Mouse (Mus musculus): ENCODE measurements around the gene Ttc16.

Gene Ttc16

GRCm38 (mm10) chr2:32720053-32720452 is 55.4 kb downstream of the Ttc16 start:
- no peak for DNase-seq (ENCODE audit: extremely low read depth, low read depth)

- DNase-seq (ENCODE audit: extremely low read depth, low read depth), result no peak
Observed at GRCm38 (mm10) chr2:32718761-32719160, 56.7 kb downstream of the Ttc16 start.

DNA sequence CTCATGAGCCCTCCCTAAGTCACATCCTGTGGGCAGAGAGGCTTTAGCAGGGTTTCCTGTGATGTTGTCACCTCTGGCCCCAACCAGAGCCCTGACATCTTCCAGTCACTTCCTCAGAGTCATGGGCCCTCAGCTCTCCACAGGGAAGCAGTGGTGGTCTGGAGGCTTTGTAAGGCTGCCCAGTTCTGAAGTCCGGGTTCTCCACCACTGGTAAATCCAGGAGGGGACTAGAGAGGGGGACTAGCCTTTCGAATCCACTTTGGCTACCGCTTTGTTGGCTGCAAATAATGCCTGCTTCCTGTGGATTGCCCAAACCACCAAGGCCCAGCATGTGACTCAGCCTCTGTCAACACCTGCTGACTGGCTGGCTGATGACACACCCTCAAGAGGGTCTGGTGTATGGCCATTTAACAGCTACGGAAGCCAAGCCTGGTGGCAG is 60.4 kb downstream of the Ttc16 start:
- DNase-seq (ENCODE audit: extremely low read depth, low read depth), result peak; percentile 41

- no peak for DNase-seq (ENCODE audit: extremely low read depth, low read depth)
Observed at GRCm38 (mm10) chr2:32714117-32714986, 61.1 kb downstream of the Ttc16 start.

- DNase-seq (ENCODE audit: extremely low read depth, low read depth), result peak; percentile 59
Observed at GRCm38 (mm10) chr2:32712934-32713817, 62.3 kb downstream of the Ttc16 start, which contains the start of gene Cdk9. TSS of gene Cdk9 (minus strand) at chr2:32713076.

- DNase-seq (ENCODE audit: extremely low read depth, low read depth), result peak; percentile 63
Observed at GRCm38 (mm10) chr2:32712586-32712933, 62.9 kb downstream of the Ttc16 start.

DNA sequence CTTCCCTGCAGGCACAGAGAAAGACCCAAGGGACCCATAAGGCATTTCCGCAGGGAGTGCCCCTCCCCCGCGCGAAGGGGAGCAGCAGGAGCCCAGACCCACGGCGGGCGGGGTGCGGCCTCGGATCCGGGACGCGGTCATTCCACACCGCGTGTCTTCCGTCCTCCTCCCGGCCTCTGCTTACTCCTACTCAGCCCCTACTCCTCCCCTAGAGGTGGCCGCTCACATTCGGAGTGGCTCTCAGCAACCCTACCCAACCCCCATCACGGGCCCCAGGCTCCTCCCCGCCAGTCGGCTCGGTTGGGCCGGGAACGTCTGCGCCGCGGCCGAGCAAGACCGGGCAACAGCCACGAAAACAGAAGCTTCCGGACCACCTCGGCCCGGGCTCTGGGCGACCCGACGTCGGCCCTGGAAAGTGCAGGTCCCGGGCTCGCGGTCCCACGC is 63.3 kb downstream of the Ttc16 start:
- DNase-seq (ENCODE audit: extremely low read depth, low read depth), result no peak

DNA sequence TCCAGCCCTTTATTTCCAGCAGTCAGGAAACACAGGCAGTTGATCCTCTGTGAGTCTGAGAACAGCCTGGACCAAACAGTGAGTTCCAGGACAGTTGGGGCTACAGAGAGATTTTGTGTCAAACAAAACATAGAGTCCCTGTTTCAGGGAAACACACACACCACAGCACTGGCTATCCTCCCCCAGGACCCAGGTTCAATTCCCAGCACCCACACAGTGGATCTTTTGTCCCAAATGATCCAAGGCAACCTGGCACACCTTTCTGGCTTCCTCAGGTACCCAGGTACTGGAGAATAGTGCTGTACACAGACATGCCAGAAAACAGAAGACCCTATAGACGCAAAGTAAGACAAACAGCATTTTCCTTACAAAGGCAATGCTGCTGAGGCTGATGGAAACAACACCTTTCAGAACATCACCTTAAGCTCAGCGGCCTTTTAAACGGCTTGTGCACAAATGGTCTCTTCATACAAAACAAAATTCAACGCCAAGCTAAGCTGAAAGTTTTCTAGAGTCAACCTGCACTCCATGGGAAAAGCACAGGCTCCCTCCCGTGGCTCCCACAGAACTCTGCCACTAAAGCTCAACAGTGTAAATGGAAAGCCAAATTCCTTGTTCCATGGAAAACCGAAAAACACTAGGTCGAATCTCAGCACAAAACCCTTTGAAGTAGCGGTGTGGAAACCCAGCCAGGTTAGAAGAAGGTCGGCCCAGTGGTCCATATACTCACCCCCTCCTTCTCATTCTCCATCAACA is 64.0 kb downstream of the Ttc16 start:
- DNase-seq (ENCODE audit: extremely low read depth, low read depth), result no peak

GRCm38 (mm10) chr2:32710425-32710824 is 65.0 kb downstream of the Ttc16 start:
- peak; percentile 79 for DNase-seq (ENCODE audit: extremely low read depth, low read depth)

GRCm38 (mm10) chr2:32709521-32710137 is 65.8 kb downstream of the Ttc16 start:
- no peak for DNase-seq (ENCODE audit: extremely low read depth, low read depth)

- no peak for DNase-seq (ENCODE audit: extremely low read depth, low read depth)
Observed at GRCm38 (mm10) chr2:32708643-32709042, 66.8 kb downstream of the Ttc16 start.
